ENCODE assay signal across 8 mouse cellular contexts in genomic region chr9:15044391-15045083, GRCm38 (mm10). TPM values are rescaled to one million over a fixed set of nuclear protein-coding genes. Genes with fewer than 3 reads are reported as not detected.
A peak's percentile ranks its signal among the peaks of the same experiment; 100 is the strongest.
DNase-seq lines count a peak whose midpoint lies in the region; ATAC-seq and TF ChIP-seq lines count a peak whose summit lies in the region.

No protein-coding gene starts in this region.

- 1% methylated on average over 28 of the region's 28 CpGs for WGBS in heart, embryonic 10.5 days
- under 1% methylated on average over 26 of the region's 28 CpGs for WGBS in intestine, embryonic 14.5 days

- H3K9me3 ChIP-seq in heart, embryonic 10.5 days = no peaks in the 10 kb centered on the region
- H3K9me3 ChIP-seq in intestine, embryonic 14.5 days (ENCODE audit: control insufficient read depth, low read length) = no peaks in the 10 kb centered on the region

- H3K4me2 ChIP-seq in intestine, embryonic 14.5 days (ENCODE audit: low read length) = peak overlapping the region; percentile 72

- peak overlapping the region; percentile 83 for H3K4me3 ChIP-seq in heart, embryonic 10.5 days
- H3K4me3 ChIP-seq in cortical plate, adult 2 months (ENCODE audit: insufficient read depth, low read length) = peak overlapping the region; percentile 74
- peak overlapping the region; percentile 81 for H3K4me3 ChIP-seq in intestine, embryonic 14.5 days (ENCODE audit: low read depth, low read length)

- TF ChIP-seq CTCF in cortical plate, adult 2 months (IDR thresholded peaks at IDR 0.05; ENCODE audit: extremely low read depth, insufficient read depth, low read length) = no peak

- no peaks in the 10 kb centered on the region for H3K36me3 ChIP-seq in heart, embryonic 10.5 days
- no peaks in the 10 kb centered on the region for H3K36me3 ChIP-seq in intestine, embryonic 14.5 days (ENCODE audit: control insufficient read depth, insufficient read depth, low read length)

- peak overlapping the region; percentile 88 for H3K9ac ChIP-seq in intestine, embryonic 14.5 days (ENCODE audit: low read length)

- H3K4me1 ChIP-seq in heart, embryonic 10.5 days = peaks cover 11% of the 10 kb centered on the region
- H3K4me1 ChIP-seq in cortical plate, adult 2 months (ENCODE audit: control insufficient read depth, insufficient read depth, low read length) = 0 out of 2 replicates have a peak, but pooled peaks cover 1% of the 10 kb centered on the region
- peaks cover 12% of the 10 kb centered on the region for H3K4me1 ChIP-seq in intestine, embryonic 14.5 days (replicated peaks; ENCODE audit: control insufficient read depth, insufficient read depth, low read length)

- peak; percentile 62 for ATAC-seq in intestine, embryonic 14.5 days (replicated peaks; ENCODE audit: low FRiP score, low TSS enrichment, low read depth)
- ATAC-seq in monocyte, adult 5-6 weeks (replicated peaks; ENCODE audit: insufficient number of reproducible peaks, low FRiP score, low TSS enrichment, poor library complexity, severe bottlenecking) = peak; percentile 4; the same call in 1 of the 2 replicates

- DNase-seq in heart, embryonic 10.5 days (ENCODE audit: low spot score) = no peak
- no peak for DNase-seq in heart, postnatal 4 days
- DNase-seq in A20 (ENCODE audit: low read depth, low spot score) = peak; percentile 49
- peak; percentile 84 for DNase-seq in intestine, embryonic 14.5 days (ENCODE audit: low spot score)
- DNase-seq in T-cell, adult 2 months (ENCODE audit: low spot score) = no peak
- no peak for DNase-seq in urinary bladder, postnatal 4 days (ENCODE audit: low spot score in 2 of 2)

- TF ChIP-seq POLR2A in cortical plate, adult 2 months (IDR thresholded peaks at IDR 0.05; ENCODE audit: extremely low read depth, insufficient read depth, low read length) = no peak

- no peaks in the 10 kb centered on the region for H3K27me3 ChIP-seq in heart, embryonic 10.5 days (ENCODE audit: insufficient read depth, poor library complexity, severe bottlenecking)
- H3K27me3 ChIP-seq in intestine, embryonic 14.5 days (replicated peaks; ENCODE audit: control insufficient read depth, insufficient read depth, low read length) = no peaks in the 10 kb centered on the region

- H3K27ac ChIP-seq in heart, embryonic 10.5 days = peak overlapping the region; percentile 92
- no peak overlapping the region for H3K27ac ChIP-seq in cortical plate, adult 2 months (ENCODE audit: insufficient read depth, low read length)
- H3K27ac ChIP-seq in intestine, embryonic 14.5 days (ENCODE audit: low read depth) = peak overlapping the region; percentile 87

RNA-seq across cellular contexts. Expression of gene Panx1, which starts 0.7 kb away (rescaled TPM):
- polyA plus RNA-seq in heart, embryonic 10.5 days (2016; fragmentation: Nextera tagmentation; extraction: Ambion mirVana) = 26.9 and 43.7 TPM in 2 replicates
- total RNA-seq in heart, postnatal 4 days (2021) = 10 to 100 TPM; 14.7 to 15.0 TPM
- 26.8 and 27.6 TPM in 2 replicates for polyA plus RNA-seq in cortical plate, adult 2 months (2012; rRNA removed)
- 54.5 and 60.3 TPM in 2 replicates for polyA plus RNA-seq in intestine, embryonic 14.5 days (2014; fragmentation: Nextera tagmentation; extraction: Ambion mirVana)
- total RNA-seq in monocyte, adult 5-6 weeks (2017) = 11.4 to 38.4 TPM (median 34.9 TPM) in 3 replicates

Comparison
In these comparisons a context has a peak if more than half of its experiments do, and no peak if none do; other contexts are left out.
1. DNase-seq: peak in A20 (single experiment) and intestine, embryonic 14.5 days (single experiment); none in heart, embryonic 10.5 days (single experiment), heart, postnatal 4 days (single experiment), T-cell, adult 2 months (single experiment) and urinary bladder, postnatal 4 days (0 of 2).
2. Peak in every context shown above with its lines, with median percentiles within 50 percentile points of each other: H3K4me3 ChIP-seq.